Mouse (Mus musculus): ENCODE data around the gene Mfn1. TPM values are rescaled to one million over a fixed set of nuclear protein-coding genes. Genes with fewer than 3 reads are reported as not detected.
A peak's percentile ranks its signal among the peaks of the same experiment; 100 is the strongest.

Mfn1 gene
- total RNA-seq, 2 experiments from 2014 or later, result 102 to 128 TPM

DNA sequence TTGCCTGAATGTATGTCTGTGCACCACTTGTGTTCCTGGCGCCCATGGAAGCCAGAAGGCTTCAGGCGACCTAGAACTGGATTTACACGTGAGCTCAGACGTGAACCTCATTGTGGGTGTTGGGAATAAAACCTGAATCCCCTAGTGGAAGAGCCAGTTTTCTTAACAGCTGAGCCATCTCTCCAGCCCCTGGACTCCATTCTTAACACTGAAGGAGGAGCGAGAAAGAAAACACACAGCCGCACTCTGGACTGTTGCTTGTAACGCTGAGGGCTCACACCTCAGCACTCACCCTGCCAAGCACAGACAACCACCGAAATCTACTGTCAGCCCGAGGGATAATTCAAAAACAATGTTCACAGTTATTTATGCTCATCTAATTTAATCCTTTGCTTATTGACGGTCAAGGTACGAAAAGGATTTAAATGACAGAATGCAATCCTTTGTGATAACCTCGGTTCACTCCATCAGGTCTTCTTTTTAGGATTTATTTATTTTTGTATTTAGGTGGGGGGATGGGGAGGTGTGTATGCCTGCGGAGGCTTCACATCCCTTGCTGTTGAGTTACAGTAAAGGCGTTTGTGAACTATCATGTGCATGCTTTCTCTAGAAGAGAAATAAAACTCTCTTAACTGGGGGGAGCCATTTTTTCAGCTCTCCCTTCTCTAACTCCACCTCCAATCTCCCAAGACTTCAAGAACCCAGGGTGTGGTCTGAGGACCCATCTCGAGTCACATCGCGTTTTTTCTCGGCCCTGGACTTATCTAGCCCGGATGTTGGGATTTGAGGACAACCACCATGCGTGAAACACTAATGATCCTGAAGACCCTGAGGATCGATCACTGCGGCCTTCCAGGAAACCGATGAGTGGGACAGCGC is 19.5 kb upstream of the Mfn1 start, which contains the start of gene Zfp639:
Gene Zfp639, plus strand, starts transcription at position 764 of the 879 bp plus-strand sequence.
- intact Hi-C loops (cut with DNase I), result loop anchor here (2.0 to 5.0 kb wide), 2 partner anchors 175 to 722 kb away; no protein-coding TSS in a partner anchor
- no peak for DNase-seq

DNA sequence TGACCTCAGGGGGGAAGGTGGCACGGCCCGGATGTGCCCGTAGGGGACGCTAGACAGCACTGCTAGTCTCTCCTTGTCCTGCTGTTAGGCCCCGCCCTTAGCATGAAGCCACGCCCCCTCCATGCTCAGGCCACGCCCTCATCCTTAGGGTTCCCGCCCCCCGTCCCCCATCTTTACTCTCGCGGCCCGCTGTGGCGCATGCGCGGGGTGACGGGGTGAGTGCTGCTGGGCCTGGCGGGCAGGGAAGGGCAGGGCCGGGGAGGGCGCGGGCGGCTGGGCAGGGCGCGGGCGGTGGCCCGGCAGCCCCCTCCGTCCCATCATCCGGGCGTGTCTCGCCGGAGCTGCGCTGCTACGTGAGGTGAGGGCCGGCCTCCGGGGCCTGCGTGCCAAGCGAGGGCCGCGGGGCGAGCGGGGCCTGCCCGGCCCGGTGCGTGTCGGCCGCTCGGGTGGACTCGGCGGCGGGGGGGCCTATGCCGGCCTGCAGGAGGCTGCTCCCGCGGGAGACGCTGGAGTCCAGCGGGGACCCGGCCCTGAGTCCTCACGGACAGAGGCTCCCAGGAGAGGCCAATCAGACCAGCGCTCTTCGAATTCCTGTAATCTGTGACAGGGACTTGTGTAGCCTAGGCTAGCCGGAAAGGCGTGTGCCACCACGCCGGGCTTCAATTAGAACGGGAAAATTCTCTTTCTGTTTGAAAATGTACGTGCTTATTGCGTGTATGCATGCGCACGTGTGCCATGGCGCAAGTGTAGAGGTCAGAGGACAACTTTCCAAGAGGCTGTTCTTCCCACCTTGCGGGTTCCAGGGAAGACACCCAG is 18.7 kb upstream of the Mfn1 start:
- intact Hi-C loops (cut with DNase I), result no loop called here
- peak; percentile 97 for DNase-seq

DNA sequence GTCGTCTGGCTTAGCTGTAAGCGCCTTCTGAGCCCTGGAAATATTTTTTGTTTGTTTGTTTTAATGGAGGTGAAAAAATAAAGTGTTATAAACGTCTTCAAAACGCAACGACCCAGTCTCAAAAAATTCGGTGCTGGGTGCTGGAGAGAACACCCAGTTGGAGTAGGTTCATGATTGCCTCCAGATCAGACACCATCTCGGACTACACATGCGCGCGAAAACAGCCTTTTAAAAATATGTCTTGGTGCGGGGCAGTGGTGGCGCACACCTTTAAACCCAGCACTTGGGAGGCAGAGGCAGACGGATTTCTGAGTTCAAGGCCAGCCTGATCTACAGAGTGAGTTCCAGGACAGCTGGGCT is 18.1 kb upstream of the Mfn1 start:
- DNase-seq, result no peak
- intact Hi-C loops (cut with DNase I), result no loop called here

DNA sequence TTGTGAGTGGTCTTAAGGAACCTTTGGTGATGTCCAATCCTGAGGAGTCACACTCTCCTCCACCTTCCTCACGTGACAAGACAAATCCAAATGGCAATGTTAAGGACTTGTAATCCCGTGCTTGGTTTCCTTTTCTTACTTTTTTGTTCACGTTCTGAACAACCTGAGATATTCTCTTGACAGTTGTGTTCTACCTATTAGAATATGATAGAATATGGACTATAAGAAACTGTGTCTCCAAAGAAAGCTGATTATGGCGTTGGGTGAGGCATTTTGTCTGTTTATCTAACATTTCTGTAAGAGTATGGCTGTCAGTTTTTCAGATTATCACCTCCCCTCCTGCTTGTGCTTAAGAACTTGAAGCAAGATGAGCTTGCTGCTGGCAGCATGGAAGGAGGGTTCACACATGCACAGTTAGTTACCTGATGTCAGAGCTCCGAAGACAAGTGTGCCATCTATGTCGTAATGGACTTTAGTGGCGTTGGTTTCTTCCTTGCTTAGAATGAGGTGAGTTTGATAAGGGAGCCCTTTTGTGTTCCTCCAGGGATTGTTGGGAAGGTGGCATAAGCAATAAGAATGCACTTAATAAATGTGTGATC is 16.5 kb upstream of the Mfn1 start:
- no peak for DNase-seq
- intact Hi-C loops (cut with DNase I), result no loop called here

DNA sequence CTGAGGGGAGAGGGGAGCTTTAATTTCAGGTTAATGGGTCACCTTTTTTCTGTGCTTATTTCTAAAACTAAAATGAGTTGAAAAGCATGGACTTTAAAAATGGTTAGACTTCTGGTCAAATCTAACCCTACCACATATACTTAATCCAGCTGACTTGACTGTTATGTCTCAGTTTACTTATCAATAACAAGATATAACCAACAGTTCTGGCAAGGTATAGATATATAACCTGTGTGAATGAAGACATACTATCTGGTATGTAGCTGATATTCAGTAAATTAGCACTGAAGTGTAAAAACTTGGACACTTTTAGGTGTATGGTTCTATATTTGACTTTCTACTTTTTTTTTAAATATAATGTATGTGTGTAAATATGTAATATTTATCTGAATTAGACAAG is 15.7 kb upstream of the Mfn1 start:
- intact Hi-C loops (cut with DNase I), result no loop called here
- no peak for DNase-seq

DNA sequence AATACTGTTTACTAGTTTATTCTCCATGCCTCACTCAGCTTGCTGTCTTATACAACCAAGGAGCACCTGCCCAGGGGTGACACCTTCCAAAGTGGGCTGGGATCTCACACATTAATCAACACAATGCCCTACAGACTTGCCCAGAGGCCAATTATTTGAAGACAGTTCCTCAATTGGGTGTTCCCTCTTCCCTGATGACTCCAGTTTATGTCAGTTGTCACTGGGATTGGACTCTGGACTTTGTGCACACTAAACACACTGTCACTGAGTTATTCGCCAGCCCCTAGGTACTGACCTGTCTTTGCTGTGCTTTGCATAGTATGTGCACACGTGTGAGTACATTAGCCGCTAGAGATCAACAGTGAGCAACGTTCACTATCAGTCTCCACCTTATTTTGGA is 2.1 kb upstream of the Mfn1 start:
- intact Hi-C loops (cut with DNase I), result no loop called here
- no peak for DNase-seq

DNA sequence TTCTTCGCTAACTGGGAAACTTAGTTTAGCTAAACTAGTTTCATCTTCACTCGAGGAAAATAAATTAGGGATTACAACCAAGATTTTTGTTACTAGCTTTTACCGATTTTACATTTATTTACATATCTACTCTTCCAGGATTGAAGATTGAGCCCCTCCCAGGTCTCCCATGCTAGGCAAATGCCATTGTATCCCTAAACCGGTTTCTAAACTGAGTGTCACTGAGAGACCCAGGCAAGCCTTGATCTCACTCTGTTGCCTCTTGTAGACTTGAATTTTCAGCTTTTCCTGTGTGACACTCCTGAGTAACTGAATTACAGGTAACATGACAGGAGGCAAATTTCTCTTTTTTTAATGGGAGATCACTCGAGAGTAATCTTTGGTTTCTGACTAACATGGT is 776 bp downstream of the Mfn1 start:
- no peak for DNase-seq
- intact Hi-C loops (cut with DNase I), result loop anchor here (10.0 kb wide), 1 partner anchor 185 kb away; no protein-coding TSS in a partner anchor

DNA sequence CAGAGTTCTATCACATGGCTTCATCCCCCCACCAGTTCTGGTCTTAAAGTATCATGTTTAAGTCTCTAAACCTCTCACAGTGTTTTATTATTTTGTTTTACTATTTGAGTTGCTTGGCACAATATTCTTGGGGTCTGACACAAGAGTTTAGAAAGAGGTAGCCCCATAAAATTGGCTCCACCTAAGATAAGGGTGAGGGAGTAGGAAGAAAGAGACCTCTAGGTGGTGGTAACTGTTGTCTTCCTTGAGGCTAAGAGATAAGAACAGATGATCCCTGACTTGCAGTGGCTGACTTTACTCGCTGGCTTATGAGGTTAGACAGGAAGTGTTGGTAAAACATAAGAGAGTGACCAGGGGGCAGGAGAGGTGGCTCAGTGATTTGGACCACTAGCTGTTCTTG is 6.4 kb downstream of the Mfn1 start:
- DNase-seq, result no peak
- intact Hi-C loops (cut with DNase I), result loop anchor here (10.0 kb wide), 1 partner anchor 179 kb away; no protein-coding TSS in a partner anchor

DNA sequence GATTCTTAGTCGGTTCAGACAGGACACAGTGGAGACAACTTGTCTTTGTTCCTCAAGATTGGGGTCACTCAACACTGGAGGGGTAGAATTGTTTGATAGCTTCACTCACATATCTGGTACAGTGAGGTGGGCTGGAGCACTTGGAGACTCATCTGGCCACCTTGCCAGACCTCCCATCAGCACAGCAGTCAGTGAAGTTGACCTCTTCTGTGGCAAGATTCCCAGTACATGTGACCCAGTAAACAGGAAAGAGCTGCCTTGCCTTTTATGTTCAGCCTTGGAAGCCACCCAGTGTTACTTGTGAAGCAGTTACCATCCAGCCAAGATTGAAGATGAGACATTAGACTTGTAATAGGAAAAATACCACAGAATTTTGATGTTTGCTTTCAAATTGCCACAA is 8.3 kb downstream of the Mfn1 start:
- DNase-seq, result peak; percentile 14
- intact Hi-C loops (cut with DNase I), result loop anchor here (10.0 kb wide), 1 partner anchor 177 kb away; no protein-coding TSS in a partner anchor

DNA sequence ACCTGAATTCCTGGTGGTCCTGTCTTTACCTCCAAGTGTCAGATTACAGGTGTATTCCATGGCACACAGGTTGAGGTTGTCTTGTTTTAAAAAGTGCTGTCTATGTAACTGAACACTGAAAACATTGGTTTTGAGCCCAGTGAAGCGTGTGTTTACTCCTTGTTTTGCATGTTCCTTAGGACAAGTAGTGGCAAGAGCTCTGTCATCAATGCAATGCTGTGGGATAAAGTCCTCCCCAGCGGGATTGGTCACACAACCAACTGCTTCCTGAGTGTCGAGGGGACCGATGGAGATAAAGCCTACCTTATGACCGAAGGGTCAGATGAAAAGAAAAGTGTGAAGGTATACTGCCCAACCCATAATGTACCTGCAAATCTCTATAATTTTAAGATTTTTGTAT is 8.8 kb downstream of the Mfn1 start:
- intact Hi-C loops (cut with DNase I), result loop anchor here (10.0 kb wide), 1 partner anchor 177 kb away; no protein-coding TSS in a partner anchor
- DNase-seq, result no peak

DNA sequence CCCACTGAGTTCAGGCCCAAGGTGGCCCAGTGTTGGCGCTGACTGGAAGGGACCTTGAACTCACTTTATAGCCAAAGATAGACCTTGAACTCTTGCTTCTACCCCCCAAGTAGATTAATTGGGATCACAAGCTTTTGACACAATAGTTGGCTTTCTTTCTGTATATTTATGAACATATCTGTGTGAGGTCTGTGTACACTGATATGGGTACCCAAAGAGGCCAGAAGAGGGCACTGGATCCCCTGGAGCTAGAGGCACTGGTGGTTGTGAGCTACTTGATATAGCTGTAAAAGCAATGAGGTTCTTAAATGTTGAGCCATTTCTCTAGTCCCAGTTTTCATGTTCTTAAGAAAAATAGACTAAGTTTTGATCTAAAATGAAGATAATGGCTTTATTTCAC is 23.8 kb downstream of the Mfn1 start:
- intact Hi-C loops (cut with DNase I), result loop anchor here (5.0 kb wide), 1 partner anchor 144 kb away; no protein-coding TSS in a partner anchor

DNA sequence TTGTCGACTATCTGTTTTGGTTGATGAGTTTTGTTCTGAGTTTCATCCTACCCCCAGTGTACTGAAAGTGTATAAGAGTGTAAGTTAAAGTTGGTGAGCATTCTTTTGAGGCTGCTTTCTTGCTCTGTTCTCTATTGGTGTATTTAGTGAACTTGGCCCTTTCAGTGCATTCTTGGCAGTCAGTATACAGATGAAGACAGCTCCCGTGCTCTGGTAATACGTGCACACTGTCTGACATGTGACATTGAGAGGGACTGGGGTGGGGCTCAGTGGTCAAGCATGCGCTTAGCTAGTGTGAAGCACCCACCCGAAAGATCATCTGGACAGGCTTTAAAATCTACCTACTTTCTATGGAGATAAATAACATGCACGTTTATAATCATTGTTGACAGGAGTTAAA is 34.1 kb downstream of the Mfn1 start:
- DNase-seq, result no peak
- intact Hi-C loops (cut with DNase I), result no loop called here

More for the DNA sequence above, 23.8 kb downstream of the Mfn1 start:
- DNase-seq, result no peak

DNA sequence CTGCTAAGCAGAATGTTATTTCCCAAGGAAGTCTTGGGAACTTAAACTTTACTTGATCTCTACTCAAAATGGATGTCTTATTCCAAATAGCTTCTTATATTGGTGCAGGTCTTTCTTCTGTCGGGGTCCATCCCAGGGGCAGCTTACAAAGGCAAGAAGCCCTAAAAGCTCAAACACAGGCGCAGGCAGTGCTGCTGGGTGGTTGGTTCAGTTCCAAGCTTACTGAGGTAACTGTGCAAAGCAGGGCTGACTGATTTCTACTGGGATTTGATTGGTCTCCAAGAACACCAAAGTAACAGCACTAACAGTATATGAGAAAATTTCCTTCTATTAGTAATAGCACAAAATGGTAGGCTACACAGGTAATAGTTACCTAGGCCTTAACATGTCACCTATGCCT is 43.8 kb downstream of the Mfn1 start:
- intact Hi-C loops (cut with DNase I), result no loop called here
- no peak for DNase-seq

DNA sequence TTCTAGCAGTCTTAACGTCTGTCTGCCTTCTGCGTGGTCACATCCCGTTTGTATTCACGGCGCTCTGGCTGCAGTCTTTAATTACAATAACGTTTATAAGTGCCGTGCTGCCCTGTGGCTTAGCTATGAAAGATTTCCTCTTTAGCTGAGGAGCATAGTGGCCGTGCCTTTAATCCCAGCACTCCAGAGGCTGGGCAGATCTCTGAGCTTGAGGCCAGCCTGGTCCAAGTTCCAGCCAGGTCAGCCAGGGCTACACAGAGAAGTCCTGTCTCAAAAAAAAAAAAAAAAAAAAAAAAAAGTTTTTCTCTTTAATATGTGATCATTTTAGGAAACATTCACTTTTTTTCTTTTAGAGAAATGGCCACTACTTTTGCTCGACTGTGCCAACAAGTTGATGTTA is 44.6 kb downstream of the Mfn1 start:
- intact Hi-C loops (cut with DNase I), result no loop called here
- DNase-seq, result no peak

DNA sequence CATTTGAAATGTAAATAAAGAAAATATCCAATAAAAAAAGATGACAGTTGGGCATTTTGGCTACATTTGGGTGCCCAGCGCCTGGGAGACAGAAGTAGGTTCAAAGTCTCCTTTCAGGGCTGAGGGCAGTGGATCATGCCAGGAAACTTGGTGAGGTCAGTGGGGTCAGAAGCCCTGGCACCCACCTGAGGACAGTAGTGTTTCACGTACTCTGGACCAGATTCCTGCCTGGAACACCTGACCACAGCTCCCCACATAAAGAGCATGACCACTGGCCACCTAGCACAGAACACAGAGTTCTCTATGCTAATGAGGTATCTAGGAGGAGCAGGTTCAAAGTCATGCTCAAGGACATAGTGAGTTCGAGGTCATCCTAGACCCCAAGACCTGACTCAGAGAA is 45.9 kb downstream of the Mfn1 start:
- intact Hi-C loops (cut with DNase I), result no loop called here
- DNase-seq, result no peak

DNA sequence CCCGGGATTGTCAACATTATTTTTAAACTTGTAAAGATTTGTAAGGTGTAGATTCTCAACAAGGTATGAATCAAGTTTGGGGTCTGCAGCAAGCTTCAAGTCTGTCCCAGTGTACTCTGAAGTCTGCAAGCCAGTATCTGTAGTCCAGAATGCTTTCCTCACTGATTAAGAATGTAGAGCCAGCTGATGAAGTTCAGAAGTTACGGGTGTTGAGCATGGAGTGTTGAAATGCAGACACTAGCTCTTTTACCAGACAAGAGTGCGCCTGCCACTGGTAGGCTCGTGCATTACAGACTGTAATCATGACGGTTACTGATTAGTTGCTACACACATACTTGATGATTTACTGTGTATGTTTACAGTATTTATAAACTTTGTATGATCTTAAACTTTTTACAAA is 49.5 kb downstream of the Mfn1 start:
- no peak for DNase-seq
- intact Hi-C loops (cut with DNase I), result no loop called here

DNA sequence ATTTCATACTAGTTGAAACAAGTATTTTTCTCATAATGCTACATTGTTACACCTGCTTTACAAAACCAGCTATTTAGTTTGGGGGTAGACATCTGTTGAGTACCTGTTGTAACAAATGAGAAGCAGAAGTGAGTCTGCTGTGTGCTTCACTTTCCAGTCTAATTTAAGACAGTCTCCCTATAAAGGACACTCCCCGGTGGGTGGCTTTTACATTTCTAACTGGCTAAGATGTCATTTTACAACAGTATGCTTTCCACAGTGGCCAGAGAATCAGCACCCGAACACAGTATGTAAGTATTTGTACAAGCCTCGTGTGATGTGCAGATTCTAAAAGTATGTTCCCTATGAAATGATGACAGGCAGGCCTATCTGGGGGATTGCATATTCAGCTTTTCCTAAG is 51.5 kb downstream of the Mfn1 start:
- DNase-seq, result no peak

DNA sequence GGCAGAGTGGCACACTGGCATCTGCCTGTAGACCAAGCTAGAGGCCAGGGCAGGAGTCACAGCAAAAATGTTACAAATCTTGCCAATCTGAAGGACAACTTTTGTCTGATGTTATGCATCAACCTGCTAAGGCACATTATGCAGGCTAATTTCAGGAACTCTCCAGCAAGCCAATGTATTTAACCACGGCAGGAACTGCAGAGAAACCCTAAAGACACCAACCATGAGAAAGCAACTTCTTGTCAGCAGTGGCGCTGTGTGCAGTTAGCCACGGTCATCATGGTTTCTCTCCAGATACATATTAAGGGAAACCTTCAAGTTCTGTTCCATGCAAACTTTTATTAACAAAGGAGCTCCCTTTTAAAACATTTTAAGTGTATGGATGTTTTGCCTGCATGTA is 52.6 kb downstream of the Mfn1 start:
- DNase-seq, result no peak
- intact Hi-C loops (cut with DNase I), result no loop called here

More for the DNA sequence above, 51.5 kb downstream of the Mfn1 start:
- intact Hi-C loops (cut with DNase I), result no loop called here

DNA sequence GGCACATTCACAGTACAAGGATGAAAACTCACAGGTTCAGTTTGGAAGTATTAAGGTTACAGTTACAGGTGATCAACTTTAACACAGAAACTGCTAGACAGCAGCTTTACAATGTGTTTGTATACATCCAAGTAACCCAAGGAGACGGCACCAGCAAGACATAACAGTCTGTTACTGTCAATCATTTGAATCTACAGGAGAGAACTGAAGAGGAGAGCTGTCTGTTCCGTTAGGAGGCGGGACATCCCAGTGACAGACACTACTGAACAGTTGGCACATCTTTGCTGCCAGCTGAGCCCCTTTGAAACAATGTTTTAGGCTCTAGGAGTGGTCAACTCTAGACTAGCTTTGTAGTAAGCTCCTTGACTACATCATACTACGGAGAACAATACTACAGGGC is 54.2 kb downstream of the Mfn1 start:
- intact Hi-C loops (cut with DNase I), result no loop called here
- DNase-seq, result no peak

DNA sequence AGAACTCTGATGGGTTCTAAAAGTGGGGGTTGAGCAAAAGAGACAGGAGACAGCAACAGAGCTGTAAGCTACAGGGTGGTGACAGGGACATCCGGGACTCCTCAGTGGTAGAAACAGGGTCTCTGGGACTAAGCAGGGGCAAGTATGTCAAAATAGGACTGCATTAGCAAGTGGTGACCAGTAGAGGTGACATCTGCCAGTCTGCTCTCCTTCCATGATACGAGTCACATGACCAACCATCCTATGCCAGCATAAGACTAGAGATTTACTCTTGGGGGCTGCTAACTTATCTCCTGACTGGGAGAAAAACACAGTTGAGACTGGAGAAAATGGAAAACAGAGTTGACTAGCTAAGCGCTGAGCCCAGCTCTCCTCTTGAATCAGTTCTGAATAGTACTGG is 57.0 kb downstream of the Mfn1 start:
- no peak for DNase-seq
- intact Hi-C loops (cut with DNase I), result no loop called here

DNA sequence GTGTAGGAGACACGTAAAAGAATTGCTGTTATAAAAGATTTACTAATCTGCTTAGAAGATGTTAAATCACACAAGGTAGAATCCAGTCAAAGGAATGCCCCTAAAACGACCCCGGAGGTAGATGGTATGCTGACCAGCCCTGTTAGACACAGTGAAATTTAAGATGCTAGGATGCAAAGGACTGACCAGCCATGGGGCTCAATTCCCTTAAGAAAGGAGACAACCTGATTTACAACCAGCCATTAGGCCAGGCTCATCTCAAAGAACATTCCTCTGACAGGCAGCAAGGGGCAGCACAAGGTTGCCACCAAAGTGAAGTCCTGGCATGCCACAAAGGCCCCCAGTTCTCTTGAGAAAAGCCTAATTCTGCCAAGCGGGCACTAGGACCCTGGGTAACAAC is 65.8 kb downstream of the Mfn1 start:
- DNase-seq, result no peak
- intact Hi-C loops (cut with DNase I), result no loop called here
